Mouse (Mus musculus) bone marrow, adult 2 months (tissue): ENCODE measurements around the gene Bmpr1a.

Experiments used
- CTCF ChIP-seq: fragments of 200-500 bp; IDR thresholded peaks from 2 replicates; pipeline ENCODE4 v1.5.1; 2011; ENCODE audit warnings: low read length, control low read depth; ENCODE audit not compliant: control insufficient read depth, insufficient read depth
- POLR2A ChIP-seq: fragments of 200-500 bp; IDR thresholded peaks from 2 replicates; pipeline ENCODE4 v1.6.1; 2011; ENCODE audit warnings: low read depth, mild to moderate bottlenecking, control low read depth, low read length, borderline replicate concordance; ENCODE audit not compliant: control insufficient read depth

GRCm38 (mm10) chr14:34543596-34543995 is 40.5 kb upstream of the Bmpr1a start:
- TF ChIP-seq POLR2A (no peak), CTCF (no peak)
